Mouse (Mus musculus) activated CD4-positive, CD25-positive, alpha-beta regulatory T cell, adult 9 weeks (primary cell): ENCODE measurements around the gene Ebf4. TPM values are rescaled to one million over a fixed set of nuclear protein-coding genes. Genes with fewer than 3 reads are reported as not detected.

Source experiments
- polyA plus RNA-seq: library from polyadenylated mRNA; unstranded; fragments of 100-300 nt; shearing (Covaris generic); gene quantifications from one replicate; pipeline ENCODE4 v1.2.1, GENCODE M21; 2017

The Ebf4 gene
- not detected for polyA plus RNA-seq

GRCm38 (mm10) chr2:130294936-130295277 is at the start of gene Ebf4:
Ebf4 (plus strand) TSS chr2:130295169.

GRCm38 (mm10) chr2:130274149-130274861 is 20.7 kb upstream of the Ebf4 start, which contains the start of gene Nop56:
Nop56 (plus strand) TSS chr2:130274430.

GRCm38 (mm10) chr2:130283854-130284654 is 10.9 kb upstream of the Ebf4 start, which contains the start of gene Idh3b:
Idh3b (minus strand) TSS chr2:130284547.

GRCm38 (mm10) chr2:130397186-130397985 is 102.4 kb downstream of the Ebf4 start, which contains the start of gene Cpxm1:
Cpxm1 (minus strand) TSS chr2:130397574.

GRCm38 (mm10) chr2:130404939-130405338 is 110.0 kb downstream of the Ebf4 start, which contains the start of the genes Gm28372 and 1700020A23Rik:
Gm28372 (plus strand) TSS chr2:130405239.
1700020A23Rik (plus strand) TSS chr2:130405259.

GRCm38 (mm10) chr2:130406178-130406577 is 111.2 kb downstream of the Ebf4 start, which contains the start of gene Tmem239:
Tmem239 (plus strand) TSS chr2:130406478.

Other genes starting within 250 kb of the Ebf4 start
- gene Tgm6, start 182.8 kb upstream of the Ebf4 start, polyA plus RNA-seq: not detected
- 419 TPM for gene Snrpb, start 115.8 kb upstream of the Ebf4 start, polyA plus RNA-seq
- not detected for gene Tmc2, start 100.0 kb upstream of the Ebf4 start, polyA plus RNA-seq
- gene Nop56, start 20.7 kb upstream of the Ebf4 start, polyA plus RNA-seq: 273 TPM
- gene Idh3b, start 10.6 kb upstream of the Ebf4 start, polyA plus RNA-seq: 195 TPM
- gene Cpxm1, start 102.4 kb downstream of the Ebf4 start, polyA plus RNA-seq: 0.17 TPM
- not detected for gene Gm28372, start 110.1 kb downstream of the Ebf4 start, polyA plus RNA-seq
- not detected for gene 1700020A23Rik, start 110.1 kb downstream of the Ebf4 start, polyA plus RNA-seq
- not detected for gene Tmem239, start 111.3 kb downstream of the Ebf4 start, polyA plus RNA-seq
- gene Vps16, start 129.2 kb downstream of the Ebf4 start, polyA plus RNA-seq: 253 TPM
- 23.2 TPM for gene Pced1a, start 129.5 kb downstream of the Ebf4 start, polyA plus RNA-seq
- 29.8 TPM for gene Ptpra, start 155.1 kb downstream of the Ebf4 start, polyA plus RNA-seq